Mouse (Mus musculus): ENCODE measurements at regions not wholly inside any gene's neighbourhood (a gene's known extent, or its start where the extent isn't known, plus 50 kb on each side); places are given as distances from the start of the nearest gene placed in this dataset.

GRCm38 (mm10) chr4:7153835-7154234 is 1085.0 kb downstream of the Car8 start:
- Histone ChIP-seq H3K27ac (no peak overlapping the region), H3K4me3 (no peak overlapping the region)
- no peak for TF ChIP-seq CTCF (conservative IDR thresholded peaks at IDR 0.05)
- no peak for DNase-seq (ENCODE audit: low spot score in 2 of 2)

GRCm38 (mm10) chr4:7145756-7146155 is 1093.1 kb downstream of the Car8 start:
- no peak for TF ChIP-seq CTCF (conservative IDR thresholded peaks at IDR 0.05)
- Histone ChIP-seq H3K27ac (no peak overlapping the region), H3K4me3 (no peak overlapping the region)
- no peak for DNase-seq (ENCODE audit: low spot score in 2 of 2)

GRCm38 (mm10) chr4:7144215-7144614 is 1094.6 kb downstream of the Car8 start:
- Histone ChIP-seq H3K4me3 (no peak overlapping the region), H3K27ac (no peak overlapping the region)
- TF ChIP-seq CTCF (conservative IDR thresholded peaks at IDR 0.05) = no peak
- no peak for DNase-seq (ENCODE audit: low spot score in 2 of 2)

GRCm38 (mm10) chr4:7143676-7144075 is 1095.2 kb downstream of the Car8 start:
- TF ChIP-seq CTCF (conservative IDR thresholded peaks at IDR 0.05) = no peak
- DNase-seq (ENCODE audit: low spot score in 2 of 2) = no peak
- Histone ChIP-seq H3K4me3 (no peak overlapping the region), H3K27ac (no peak overlapping the region)

- no peak overlapping the region for H3K27ac ChIP-seq
- TF ChIP-seq CTCF (conservative IDR thresholded peaks at IDR 0.05) = no peak
- no peak for DNase-seq (ENCODE audit: low spot score in 2 of 2)
- H3K4me3 ChIP-seq = no peak overlapping the region
Observed at GRCm38 (mm10) chr4:7142781-7143180, 1096.1 kb downstream of the Car8 start.

- TF ChIP-seq CTCF (conservative IDR thresholded peaks at IDR 0.05) = no peak
- no peak for DNase-seq (ENCODE audit: low spot score in 2 of 2)
- no peak overlapping the region for H3K27ac ChIP-seq
Observed at GRCm38 (mm10) chr4:7112159-7112558, 1126.7 kb downstream of the Car8 start.

GRCm38 (mm10) chr4:7092957-7093356 is 1145.9 kb downstream of the Car8 start:
- TF ChIP-seq CTCF (conservative IDR thresholded peaks at IDR 0.05) = no peak
- Histone ChIP-seq H3K27ac (no peak overlapping the region), H3K4me3 (no peak overlapping the region)
- DNase-seq (ENCODE audit: low spot score in 2 of 2) = no peak

More at GRCm38 (mm10) chr4:7112159-7112558, 1126.7 kb downstream of the Car8 start:
- no peak overlapping the region for H3K4me3 ChIP-seq

GRCm38 (mm10) chr4:7091201-7091814 is 1147.5 kb downstream of the Car8 start:
- DNase-seq (ENCODE audit: low spot score in 2 of 2) = no peak
- TF ChIP-seq CTCF (conservative IDR thresholded peaks at IDR 0.05) = no peak
- H3K4me3 ChIP-seq = no peak overlapping the region
- no peak overlapping the region for H3K27ac ChIP-seq
